Mouse (Mus musculus) liver, embryonic 14.5 days (tissue): ENCODE measurements around the gene Atp5d.

Experiments used
- CTCF ChIP-seq: IDR thresholded peaks from 2 replicates; pipeline ENCODE4 v1.5.1; 2016; ENCODE audit warnings: antibody characterized with exemption, low read depth, control low read depth
- EP300 ChIP-seq: IDR thresholded peaks from 2 replicates; pipeline ENCODE4 v1.6.1; 2016; ENCODE audit warnings: antibody characterized with exemption, low read depth

GRCm38 (mm10) chr10:80156002-80156751, 17.7 kb downstream of the Atp5d start:
- TF ChIP-seq CTCF (no peak), EP300 (no peak)
